Mouse (Mus musculus): ENCODE measurements around the gene Olfr714.
"Not testable (repeated sequence)": the region's sequence is repeated elsewhere in the genome, so short reads cannot be mapped to it uniquely, and the experiment has no call there.

Gene Olfr714

GRCm38 (mm10) chr7:107070681-107071080 lies at the start of gene Olfr714:
Gene Olfr714, plus strand, starts transcription at chr7:107070981.
- DNase-seq = no peak

GRCm38 (mm10) chr7:107030874-107031273 lies 39.9 kb upstream of the Olfr714 start, which contains the start of gene Olfr713:
Gene Olfr713, plus strand, starts transcription at chr7:107031174.
- no peak for DNase-seq

GRCm38 (mm10) chr7:107039934-107040563 lies 30.7 kb upstream of the Olfr714 start:
- DNase-seq = no peak

DNA sequence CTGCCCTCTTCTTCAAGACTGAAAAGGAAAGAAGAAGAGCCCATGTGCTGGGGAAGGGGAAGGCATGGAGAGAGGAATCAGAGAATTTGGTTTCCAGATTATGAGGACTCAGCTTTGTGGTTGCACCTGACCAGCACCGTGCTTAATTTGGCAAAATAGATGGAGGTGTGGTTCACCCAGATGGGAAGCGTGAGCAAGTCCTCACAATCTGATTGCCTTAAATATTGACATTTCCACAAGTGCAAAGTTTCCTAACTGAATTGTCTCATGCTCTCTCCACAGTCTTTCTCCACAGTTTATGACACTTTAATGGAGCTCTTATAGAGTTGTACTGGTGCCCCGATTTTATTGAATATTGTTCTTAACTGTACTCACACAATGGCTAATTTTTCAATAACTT lies 27.6 kb upstream of the Olfr714 start:
- no peak for DNase-seq

DNA sequence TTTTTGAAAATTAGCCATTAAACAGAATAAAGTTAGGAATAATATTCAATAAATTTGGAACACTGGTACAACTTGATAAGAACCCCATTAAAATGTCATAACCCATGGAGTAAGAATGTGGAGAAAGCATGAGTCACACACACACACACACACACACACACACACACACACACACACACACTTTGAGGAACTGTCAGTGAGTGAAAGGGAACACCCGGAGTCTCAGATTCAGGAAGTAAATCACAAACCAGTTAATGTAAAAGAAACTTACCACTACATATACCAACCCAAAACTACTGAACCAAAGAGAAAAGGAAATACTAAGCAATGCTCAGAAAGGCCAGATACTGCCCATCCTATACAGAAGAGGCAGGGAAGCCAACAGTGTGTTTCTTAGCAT lies 26.4 kb upstream of the Olfr714 start:
- DNase-seq = no peak

DNA sequence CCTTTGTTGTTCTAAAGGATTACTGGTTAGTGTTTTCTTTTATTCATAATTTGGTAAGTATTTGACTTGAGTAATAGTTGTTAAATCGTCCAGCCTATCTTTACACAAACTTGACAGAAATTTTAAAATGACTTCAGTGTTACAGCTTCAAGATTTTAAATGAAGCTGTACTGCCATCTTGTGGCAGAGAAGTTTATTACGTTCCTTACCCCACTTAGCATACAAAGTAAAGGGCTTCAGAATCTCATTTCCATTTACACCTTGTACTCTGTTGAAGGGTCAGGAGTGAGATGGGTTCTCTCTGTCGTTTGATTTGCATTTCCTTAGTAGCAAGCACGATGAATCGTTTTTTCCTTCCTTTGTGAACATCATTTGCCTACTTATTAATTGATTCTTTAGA lies 24.9 kb upstream of the Olfr714 start:
- DNase-seq = peak; percentile 50

DNA sequence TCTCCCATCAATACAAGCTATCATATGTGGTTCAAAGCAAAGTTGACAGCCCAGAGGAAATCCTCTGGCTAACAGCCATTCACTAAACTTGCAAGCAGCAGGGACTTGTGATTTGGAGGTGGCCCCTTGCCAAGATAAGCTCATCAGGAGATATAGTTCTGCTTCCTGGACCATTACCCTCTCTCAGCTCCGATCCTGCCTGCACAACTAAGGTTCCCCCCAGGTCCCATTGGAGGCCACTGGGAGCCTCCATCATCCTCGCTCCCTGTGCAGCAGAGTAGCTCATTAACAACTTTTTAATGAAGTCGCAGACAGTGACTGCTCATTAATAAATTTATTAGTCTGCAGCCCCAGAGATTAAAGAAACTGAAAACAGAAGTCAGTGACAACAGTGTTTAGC lies 23.2 kb upstream of the Olfr714 start:
- no peak for DNase-seq

- DNase-seq = no peak
These were observed 22.1 kb downstream of the Olfr714 start, which contains the start of gene Olfr17 for GRCm38 (mm10) chr7:107092920-107093319. Gene Olfr17, plus strand, starts transcription at chr7:107093220.

GRCm38 (mm10) chr7:107110269-107110668 lies 39.5 kb downstream of the Olfr714 start, which contains the start of gene Olfr715b:
Gene Olfr715b, minus strand, starts transcription at chr7:107110369.
- DNase-seq = not testable (repeated sequence)
